In the genomic region with DNA sequence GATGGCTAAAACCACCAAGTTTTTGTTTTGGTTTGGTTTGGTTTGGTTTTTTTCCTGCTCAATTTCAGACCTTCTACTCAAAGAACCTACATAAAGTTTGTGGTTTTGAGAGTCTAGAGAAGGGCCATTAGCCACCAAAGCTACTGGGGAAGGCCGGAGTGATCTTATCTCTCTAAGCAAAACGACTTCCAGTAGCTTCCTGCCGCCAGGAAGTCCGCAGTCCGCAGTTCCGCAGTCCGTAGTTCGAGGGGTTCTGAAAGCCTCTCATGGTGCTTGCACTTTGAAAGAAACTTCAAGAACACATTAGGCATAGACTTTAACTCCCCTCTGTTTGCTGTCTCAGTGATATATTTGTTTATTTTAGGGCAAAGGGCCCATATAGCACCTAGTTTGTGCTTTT, we compare ENCODE assay signal across 16 mouse cellular contexts.
DNase-seq lines count a peak whose midpoint lies in the region; ATAC-seq and TF ChIP-seq lines count a peak whose summit lies in the region.
"Had no signal": no experiment of that assay in that cellular context is flagged by ENCODE, and none has a peak within 500 bp of the region (broad histone marks: within the 10 kb centered on the region; RNA-seq: fewer than 3 reads in every experiment).

No protein-coding gene starts in this region.

- no peak overlapping the region for H3K4me3 ChIP-seq in hindbrain, embryonic 10.5 days
- H3K4me3 ChIP-seq in hindbrain, embryonic 14.5 days (replicated peaks; ENCODE audit: low read length), result no peak overlapping the region
- no peak overlapping the region for H3K4me3 ChIP-seq in lung, embryonic 15.5 days
- H3K4me3 ChIP-seq in intestine, embryonic 16.5 days (ENCODE audit: low read length), result no peak overlapping the region
- no peak overlapping the region for H3K4me3 ChIP-seq in left cerebral cortex, adult 2 months
- H3K4me3 ChIP-seq: midbrain, embryonic 13.5 days; myocyte had no signal

- WGBS in hindbrain, embryonic 10.5 days, result 72% methylated on average over 8 of the region's 8 CpGs
- WGBS in hindbrain, embryonic 14.5 days, result 63% methylated on average over 8 of the region's 8 CpGs
- 5% methylated on average over 8 of the region's 8 CpGs for WGBS in lung, embryonic 15.5 days
- WGBS in intestine, embryonic 16.5 days, result 22% methylated on average over 8 of the region's 8 CpGs

- peak overlapping the region; percentile 50; the same call in 1 of the 2 replicates for H3K27ac ChIP-seq in hindbrain, embryonic 10.5 days
- H3K27ac ChIP-seq in hindbrain, embryonic 14.5 days, result no peak overlapping the region
- H3K27ac ChIP-seq in lung, embryonic 15.5 days, result peak overlapping the region; percentile 7
- H3K27ac ChIP-seq in intestine, embryonic 16.5 days (ENCODE audit: low read length), result peak overlapping the region; percentile 46
- no peak overlapping the region for H3K27ac ChIP-seq in left cerebral cortex, adult 2 months
- H3K27ac ChIP-seq: hindbrain, postnatal 0 days; midbrain, embryonic 13.5 days had no signal

- H3K9me3 ChIP-seq in hindbrain, embryonic 10.5 days, result peaks cover 7% of the 10 kb centered on the region; the same call in 1 of the 2 replicates
- H3K9me3 ChIP-seq in hindbrain, embryonic 14.5 days (ENCODE audit: control insufficient read depth, low read length), result no peaks in the 10 kb centered on the region
- H3K9me3 ChIP-seq in lung, embryonic 15.5 days, result no peaks in the 10 kb centered on the region
- no peaks in the 10 kb centered on the region for H3K9me3 ChIP-seq in intestine, embryonic 16.5 days (ENCODE audit: control insufficient read depth, low read length)
- H3K9me3 ChIP-seq: G1E; midbrain, embryonic 13.5 days had no signal

- no peak overlapping the region for H3K9ac ChIP-seq in hindbrain, embryonic 14.5 days
- H3K9ac ChIP-seq in lung, embryonic 15.5 days, result no peak overlapping the region
- no peak overlapping the region for H3K9ac ChIP-seq in intestine, embryonic 16.5 days (ENCODE audit: low read depth, low read length)
- H3K9ac ChIP-seq: midbrain, embryonic 13.5 days had no signal

- intact Hi-C loops in left cerebral cortex, adult 2 months (cut with DNase I), result no loop called here

- peaks cover 55% of the 10 kb centered on the region for H3K4me1 ChIP-seq in hindbrain, embryonic 10.5 days (replicated peaks)
- peaks cover 12% of the 10 kb centered on the region for H3K4me1 ChIP-seq in hindbrain, embryonic 14.5 days (replicated peaks; ENCODE audit: control insufficient read depth, insufficient read depth, low read length)
- peaks cover 28% of the 10 kb centered on the region for H3K4me1 ChIP-seq in lung, embryonic 15.5 days
- H3K4me1 ChIP-seq in intestine, embryonic 16.5 days (ENCODE audit: control insufficient read depth, insufficient read depth, low read length), result peaks cover 25% of the 10 kb centered on the region

- TF ChIP-seq CTCF in left cerebral cortex, adult 2 months (IDR thresholded peaks at IDR 0.05), result no peak

- no peaks in the 10 kb centered on the region for H3K27me3 ChIP-seq in hindbrain, embryonic 10.5 days (ENCODE audit: insufficient read depth, poor library complexity, severe bottlenecking)
- no peaks in the 10 kb centered on the region for H3K27me3 ChIP-seq in hindbrain, embryonic 14.5 days (ENCODE audit: control insufficient read depth, insufficient read depth, low read length)
- H3K27me3 ChIP-seq in lung, embryonic 15.5 days, result no peaks in the 10 kb centered on the region
- no peaks in the 10 kb centered on the region for H3K27me3 ChIP-seq in intestine, embryonic 16.5 days (replicated peaks; ENCODE audit: control insufficient read depth, insufficient read depth, low read length)
- H3K27me3 ChIP-seq: midbrain, embryonic 13.5 days had no signal

- H3K4me2 ChIP-seq in hindbrain, embryonic 14.5 days (replicated peaks), result no peak overlapping the region
- no peak overlapping the region for H3K4me2 ChIP-seq in lung, embryonic 15.5 days
- H3K4me2 ChIP-seq in intestine, embryonic 16.5 days (ENCODE audit: low read depth, low read length), result no peak overlapping the region
- H3K4me2 ChIP-seq: midbrain, embryonic 13.5 days had no signal

- peaks cover 14% of the 10 kb centered on the region for H3K36me3 ChIP-seq in hindbrain, embryonic 10.5 days
- H3K36me3 ChIP-seq in hindbrain, embryonic 14.5 days (replicated peaks; ENCODE audit: control insufficient read depth, insufficient read depth), result no peaks in the 10 kb centered on the region
- H3K36me3 ChIP-seq in lung, embryonic 15.5 days, result no peaks in the 10 kb centered on the region
- no peaks in the 10 kb centered on the region for H3K36me3 ChIP-seq in intestine, embryonic 16.5 days (ENCODE audit: control insufficient read depth, insufficient read depth, low read length)
- H3K36me3 ChIP-seq: G1E; midbrain, embryonic 13.5 days had no signal

- ATAC-seq in hindbrain, embryonic 14.5 days (ENCODE audit: low FRiP score), result no peak
- ATAC-seq in lung, embryonic 15.5 days (ENCODE audit: borderline replicate concordance, extremely low read depth, low FRiP score, low TSS enrichment), result no peak
- ATAC-seq in intestine, embryonic 16.5 days, result no peak
- ATAC-seq: forebrain, embryonic 14.5 days; hindbrain, postnatal 0 days; midbrain, embryonic 13.5 days had no signal

- no peak for DNase-seq in hindbrain, embryonic 10.5 days (ENCODE audit: low spot score)
- no peak for DNase-seq in hindbrain, embryonic 14.5 days (ENCODE audit: low spot score)
- no peak for DNase-seq in lung, postnatal 14 days
- peak; percentile 36 for DNase-seq in yolk sac, embryonic 10.5 days (ENCODE audit: low spot score)
- no peak for DNase-seq in left cerebral cortex, adult 2 months (ENCODE audit: extremely low spot score in 1 of 2, low spot score in 2 of 2)
- DNase-seq: adrenal gland, adult 8-10 months; cerebellum, adult 2 months; heart, postnatal 10 days; retina, postnatal 1 day had no signal

Comparison
In these comparisons a context has a peak if more than half of its experiments do, and no peak if none do; other contexts are left out.
1. H3K27ac ChIP-seq: peak in hindbrain, embryonic 10.5 days (single experiment), lung, embryonic 15.5 days (single experiment) and intestine, embryonic 16.5 days (single experiment); none in hindbrain, embryonic 14.5 days (single experiment) and left cerebral cortex, adult 2 months (single experiment).